Mouse (Mus musculus): ENCODE measurements at regions not wholly inside any gene's neighbourhood (a gene's known extent, or its start where the extent isn't known, plus 50 kb on each side); places are given as distances from the start of the nearest gene placed in this dataset.

DNA sequence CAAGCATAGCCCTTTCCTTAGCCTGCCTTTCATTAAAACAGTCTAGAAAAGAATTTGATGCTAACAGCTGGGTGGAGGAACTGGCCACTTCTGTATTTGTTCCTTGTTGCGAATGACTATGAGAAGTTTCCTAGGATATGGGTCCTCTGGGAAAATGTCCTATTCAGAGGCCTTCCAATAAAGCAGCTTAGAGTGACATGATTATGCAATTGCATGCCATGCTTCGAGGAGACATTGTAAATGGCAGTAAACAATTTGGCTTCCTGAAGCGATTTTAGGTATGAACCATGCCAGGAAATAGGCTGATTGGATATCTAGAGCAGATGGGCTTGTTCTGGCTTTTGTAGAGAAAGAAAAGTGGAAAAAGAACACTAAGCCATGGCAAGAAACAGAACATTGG is 128.3 kb downstream of the Tmsb4x start:
- TF ChIP-seq CTCF (IDR thresholded peaks at IDR 0.05; ENCODE audit: low read depth) (no peak), EP300 (IDR thresholded peaks at IDR 0.05; ENCODE audit: low read depth) (no peak)

Measured in liver, embryonic 14.5 days (tissue).